Mouse (Mus musculus) intestine, postnatal 0 days (tissue): ENCODE measurements around the gene Cyp8b1. TPM values are rescaled to one million over a fixed set of nuclear protein-coding genes. Genes with fewer than 3 reads are reported as not detected.

ENCODE experiments used
- ATAC-seq: fragments of 200-750 bp; cut with Nextera tagmentation; 2 replicates; pipeline ENCODE4 v1.8.0; 2017; ENCODE audit warnings: mild to moderate bottlenecking, moderate TSS enrichment, moderate library complexity
- H3K27ac ChIP-seq: fragments of 300-500 bp; sonication (generic); 2 replicates; pipeline ENCODE4 v1.5.1; 2014; ENCODE audit warnings: mild to moderate bottlenecking, low read depth, low read length, moderate library complexity
- H3K27me3 ChIP-seq: fragments of 300-500 bp; sonication (generic); replicated peaks from 2 replicates; pipeline ENCODE4 v1.6.1; 2014; ENCODE audit warnings: low read length, mixed read lengths; ENCODE audit not compliant: control insufficient read depth, insufficient read depth
- H3K36me3 ChIP-seq: fragments of 300-500 bp; sonication (generic); 2 replicates; pipeline ENCODE4 v1.6.1; 2014; ENCODE audit warnings: mild to moderate bottlenecking, moderate library complexity; ENCODE audit not compliant: control insufficient read depth, insufficient read depth
- H3K4me1 ChIP-seq: fragments of 300-500 bp; sonication (generic); replicated peaks from 2 replicates; pipeline ENCODE4 v1.6.1; 2014; ENCODE audit warnings: antibody characterized with exemption, low read length, mixed read lengths; ENCODE audit not compliant: control insufficient read depth, insufficient read depth
- H3K4me2 ChIP-seq: fragments of 300-500 bp; sonication (generic); replicated peaks from 2 replicates; pipeline ENCODE4 v1.6.1; 2014; ENCODE audit warnings: low read depth, mild to moderate bottlenecking, moderate library complexity
- H3K4me3 ChIP-seq: fragments of 300-500 bp; sonication (generic); 2 replicates; pipeline ENCODE4 v1.5.1; 2014; ENCODE audit warnings: low read depth, low read length
- H3K9ac ChIP-seq: fragments of 300-500 bp; sonication (generic); 2 replicates; pipeline ENCODE4 v1.6.1; 2014; ENCODE audit warnings: mild to moderate bottlenecking, low read depth, low read length
- H3K9me3 ChIP-seq: fragments of 300-500 bp; sonication (generic); 2 replicates; pipeline ENCODE4 v1.6.1; 2016; ENCODE audit warnings: mixed run types; ENCODE audit not compliant: control insufficient read depth
- CTCF ChIP-seq: sonication (generic); IDR thresholded peaks from 2 replicates; pipeline ENCODE4 v1.5.1; 2016; ENCODE audit warnings: low read depth, mild to moderate bottlenecking, control low read depth, antibody characterized with exemption, moderate library complexity
- WGBS: fragments of 180-500 bp; shearing (Covaris S2); extraction: QIAGEN DNeasy Blood & Tissue Kit; methylation state at CpG from one replicate; pipeline ENCODE4 v1.1.7; 2014; 5-methylcytosine and 5-hydroxymethylcytosine counted together
- polyA plus RNA-seq: library from polyadenylated mRNA; unstranded; fragments of >200 nt; fragmentation: Nextera tagmentation; extraction: Ambion mirVana; gene quantifications from 2 replicates; pipeline ENCODE4 v1.2.1, GENCODE M21; 2015

The Cyp8b1 gene
- polyA plus RNA-seq, 1 experiment from 2014 or later: 3.3 TPM

DNA sequence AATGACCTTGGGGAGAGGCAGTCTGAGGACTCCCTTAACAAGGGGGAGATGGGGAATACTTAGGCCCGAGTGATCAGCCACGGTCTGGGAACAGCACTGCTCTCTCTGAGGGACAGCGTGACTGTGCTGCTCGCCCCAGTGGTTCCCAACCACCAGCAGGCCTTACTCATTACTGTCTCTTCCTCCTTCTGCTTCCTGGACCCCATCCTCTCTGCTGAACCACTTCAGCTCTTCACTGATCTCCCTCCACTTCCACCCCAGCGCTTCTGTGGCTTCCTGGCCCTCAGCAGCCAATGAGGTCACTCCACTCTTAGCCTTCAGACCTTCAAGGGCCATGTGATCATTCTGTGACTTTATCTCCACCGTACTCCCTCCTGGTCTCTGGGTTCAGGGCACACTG is 6.5 kb downstream of the Cyp8b1 start:
- Histone ChIP-seq H3K27me3 (0 out of 2 replicates have a peak, but pooled peaks cover 2% of the 10 kb centered on the region), H3K36me3 (no peaks in the 10 kb centered on the region), H3K4me2 (no peak overlapping the region), H3K4me1 (no peaks in the 10 kb centered on the region), H3K4me3 (no peak overlapping the region), H3K9me3 (no peaks in the 10 kb centered on the region), H3K9ac (no peak overlapping the region), H3K27ac (no peak overlapping the region)
- TF ChIP-seq CTCF: no peak
- ATAC-seq: no peak
- 75% methylated on average over 6 of the region's 6 CpGs for WGBS

DNA sequence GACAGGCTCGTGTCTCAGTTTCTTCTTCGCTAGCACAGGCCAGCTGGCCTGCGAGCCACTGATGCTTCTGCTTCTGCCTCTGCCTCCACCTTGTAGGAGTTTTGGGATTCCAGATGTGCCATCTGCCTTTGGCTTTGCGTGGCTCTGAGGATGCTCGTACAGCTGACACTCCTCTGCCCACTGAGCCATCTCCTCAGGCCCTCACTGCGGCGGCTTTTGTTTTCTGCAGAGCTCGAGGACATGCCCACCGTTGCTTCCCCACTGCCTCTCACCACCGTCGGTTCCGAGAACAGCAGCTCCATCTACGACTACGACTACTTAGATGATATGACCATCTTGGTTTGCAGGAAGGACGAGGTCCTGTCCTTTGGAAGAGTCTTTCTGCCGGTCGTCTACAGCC is 7.8 kb downstream of the Cyp8b1 start:
- WGBS: 88% methylated on average over 17 of the region's 17 CpGs
- Histone ChIP-seq H3K4me3 (no peak overlapping the region), H3K36me3 (no peaks in the 10 kb centered on the region), H3K27me3 (no peaks in the 10 kb centered on the region), H3K9me3 (no peaks in the 10 kb centered on the region), H3K4me2 (no peak overlapping the region), H3K9ac (no peak overlapping the region), H3K27ac (no peak overlapping the region), H3K4me1 (no peaks in the 10 kb centered on the region)
- TF ChIP-seq CTCF: no peak
- no peak for ATAC-seq

DNA sequence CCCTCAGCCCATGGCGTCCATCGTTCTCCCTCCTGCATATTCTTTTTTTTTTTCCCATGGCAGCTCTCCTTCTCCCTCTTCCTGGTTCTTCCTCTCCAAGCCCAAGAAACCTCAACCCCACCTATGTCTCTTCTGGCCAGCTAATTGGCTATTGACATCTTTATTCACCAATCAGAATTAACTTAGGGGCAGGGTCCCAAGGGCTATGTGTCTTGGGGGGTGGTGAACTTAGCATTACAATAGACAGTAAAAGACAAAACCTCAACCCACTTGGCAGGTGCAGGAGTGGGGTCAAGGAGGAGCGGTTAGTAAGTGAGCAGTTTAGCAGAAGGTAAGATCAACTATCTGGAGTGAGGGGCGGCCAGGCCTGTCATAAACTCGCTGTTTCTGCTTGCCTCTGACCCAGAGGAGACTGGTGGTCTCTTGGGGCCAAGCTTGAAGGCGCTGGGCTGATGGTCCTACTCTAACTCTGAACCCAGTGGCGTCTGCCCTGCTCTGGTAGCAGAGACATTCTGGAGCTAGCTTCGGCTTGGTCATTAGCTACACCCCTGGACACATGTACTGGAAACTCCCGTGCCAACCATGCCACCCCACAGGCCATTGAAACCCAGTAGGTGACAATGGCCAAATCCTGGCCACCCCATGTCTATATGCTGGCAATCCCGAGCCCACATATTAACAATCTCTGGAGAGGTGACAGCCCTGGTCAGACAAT is 8.6 kb downstream of the Cyp8b1 start:
- no peak for ATAC-seq
- no peaks in the 10 kb centered on the region for H3K9me3 ChIP-seq
- 69% methylated on average over 10 of the region's 10 CpGs for WGBS

DNA sequence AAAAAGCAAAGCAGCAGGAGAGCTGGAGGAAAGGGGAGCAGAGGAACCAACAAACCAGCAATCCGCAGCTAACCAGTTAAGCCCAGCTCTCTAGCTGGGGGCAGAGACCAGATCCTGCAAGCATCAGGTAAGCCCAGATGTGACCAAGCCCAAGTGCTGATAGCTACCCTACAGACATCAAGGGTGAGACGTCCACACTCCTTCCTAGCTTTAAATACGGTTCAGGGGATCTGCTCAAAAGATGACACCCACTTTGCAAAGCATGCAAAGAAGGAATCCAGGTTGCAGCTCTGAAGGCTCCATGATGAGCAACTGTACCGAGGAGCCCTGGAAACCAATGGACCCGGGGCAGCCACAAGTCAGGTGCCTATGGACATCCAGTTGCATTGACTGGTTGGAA is 9.6 kb downstream of the Cyp8b1 start:
- Histone ChIP-seq H3K4me1 (no peaks in the 10 kb centered on the region), H3K4me2 (no peak overlapping the region), H3K9me3 (no peaks in the 10 kb centered on the region), H3K36me3 (no peaks in the 10 kb centered on the region), H3K4me3 (no peak overlapping the region), H3K9ac (no peak overlapping the region), H3K27me3 (no peaks in the 10 kb centered on the region), H3K27ac (no peak overlapping the region)
- 82% methylated on average over 5 of the region's 5 CpGs for WGBS
- TF ChIP-seq CTCF: no peak
- no peak for ATAC-seq

More for the DNA sequence above, 8.6 kb downstream of the Cyp8b1 start:
- Histone ChIP-seq H3K36me3 (no peaks in the 10 kb centered on the region), H3K27ac (no peak overlapping the region), H3K27me3 (no peaks in the 10 kb centered on the region), H3K4me2 (no peak overlapping the region), H3K9ac (no peak overlapping the region), H3K4me3 (no peak overlapping the region), H3K4me1 (no peaks in the 10 kb centered on the region)
- TF ChIP-seq CTCF: no peak

DNA sequence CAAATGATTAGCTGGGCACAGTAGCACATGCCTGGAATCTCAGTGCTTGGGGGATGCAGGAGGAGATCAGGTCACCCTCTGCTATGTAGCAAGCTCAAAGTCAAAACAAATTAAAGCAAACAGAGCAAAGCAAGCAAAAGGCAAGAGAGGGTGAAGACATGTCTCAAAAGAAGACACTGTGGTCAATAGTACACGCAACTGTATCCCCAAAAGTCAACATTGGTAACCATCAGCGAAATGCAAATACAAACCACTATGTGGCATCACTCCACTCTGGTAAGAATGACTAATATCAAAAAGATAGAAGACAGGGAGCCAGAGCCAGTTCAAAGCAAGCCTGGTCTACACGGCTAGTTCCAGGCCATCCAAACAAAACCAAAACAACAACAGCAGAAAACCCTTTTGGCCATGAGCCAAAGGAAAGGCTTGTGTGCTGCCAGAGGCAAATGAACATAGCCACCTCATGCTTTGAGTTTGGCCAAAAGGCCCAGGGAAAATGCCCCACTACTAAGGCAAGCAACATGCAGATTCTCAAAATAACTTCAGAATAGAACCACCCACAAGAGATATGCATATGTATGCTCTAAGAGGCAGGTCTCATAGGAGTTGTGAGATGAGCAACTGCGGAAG is 10.4 kb downstream of the Cyp8b1 start:
- H3K4me2 ChIP-seq: no peak overlapping the region
- no peaks in the 10 kb centered on the region for H3K9me3 ChIP-seq
- H3K27me3 ChIP-seq: no peaks in the 10 kb centered on the region
- TF ChIP-seq CTCF: no peak
- no peaks in the 10 kb centered on the region for H3K36me3 ChIP-seq
- no peaks in the 10 kb centered on the region for H3K4me1 ChIP-seq
- no peak overlapping the region for H3K27ac ChIP-seq
- no peak overlapping the region for H3K4me3 ChIP-seq
- no peak for ATAC-seq
- WGBS: 78% methylated on average over 4 of the region's 4 CpGs
- H3K9ac ChIP-seq: no peak overlapping the region

DNA sequence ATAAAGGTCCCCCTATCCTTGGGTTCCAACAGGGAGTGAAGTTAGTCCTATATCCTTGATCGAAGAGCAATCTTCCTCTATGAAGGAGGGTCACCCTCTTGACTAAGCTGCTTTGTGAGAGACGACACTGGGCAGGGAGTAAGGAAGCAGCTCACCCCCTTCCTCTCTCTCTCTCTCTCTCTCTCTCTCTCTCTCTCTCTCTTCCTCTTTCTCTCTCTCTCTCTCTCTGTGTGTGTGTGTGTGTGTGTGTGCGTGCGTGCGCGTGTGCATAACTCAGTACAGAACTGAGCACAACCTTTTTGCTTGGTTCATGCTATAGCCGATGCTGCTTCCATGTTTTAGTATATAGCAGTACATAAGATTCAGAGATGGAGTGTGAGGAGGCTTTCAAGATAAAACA is 11.2 kb downstream of the Cyp8b1 start:
- no peak overlapping the region for H3K4me3 ChIP-seq
- H3K4me1 ChIP-seq: no peaks in the 10 kb centered on the region
- H3K4me2 ChIP-seq: no peak overlapping the region
- H3K9me3 ChIP-seq: no peaks in the 10 kb centered on the region
- no peak for ATAC-seq
- no peaks in the 10 kb centered on the region for H3K27me3 ChIP-seq
- H3K36me3 ChIP-seq: no peaks in the 10 kb centered on the region
- TF ChIP-seq CTCF: no peak
- no peak overlapping the region for H3K9ac ChIP-seq
- WGBS: 84% methylated on average over 7 of the region's 7 CpGs
- H3K27ac ChIP-seq: no peak overlapping the region
